Mouse (Mus musculus) fat pad, adult 2 months (tissue): ENCODE measurements around the gene 1700123O20Rik.

Experiments used
- DNase-seq: peaks from one replicate; pipeline ENCODE4 v3.0.0-alpha.2; 2011; ENCODE audit warnings: low read depth, low spot score; ENCODE audit errors: extremely low read depth

Gene 1700123O20Rik

GRCm38 (mm10) chr14:54676290-54676689 is 9.7 kb upstream of the 1700123O20Rik start:
- no peak for DNase-seq

DNA sequence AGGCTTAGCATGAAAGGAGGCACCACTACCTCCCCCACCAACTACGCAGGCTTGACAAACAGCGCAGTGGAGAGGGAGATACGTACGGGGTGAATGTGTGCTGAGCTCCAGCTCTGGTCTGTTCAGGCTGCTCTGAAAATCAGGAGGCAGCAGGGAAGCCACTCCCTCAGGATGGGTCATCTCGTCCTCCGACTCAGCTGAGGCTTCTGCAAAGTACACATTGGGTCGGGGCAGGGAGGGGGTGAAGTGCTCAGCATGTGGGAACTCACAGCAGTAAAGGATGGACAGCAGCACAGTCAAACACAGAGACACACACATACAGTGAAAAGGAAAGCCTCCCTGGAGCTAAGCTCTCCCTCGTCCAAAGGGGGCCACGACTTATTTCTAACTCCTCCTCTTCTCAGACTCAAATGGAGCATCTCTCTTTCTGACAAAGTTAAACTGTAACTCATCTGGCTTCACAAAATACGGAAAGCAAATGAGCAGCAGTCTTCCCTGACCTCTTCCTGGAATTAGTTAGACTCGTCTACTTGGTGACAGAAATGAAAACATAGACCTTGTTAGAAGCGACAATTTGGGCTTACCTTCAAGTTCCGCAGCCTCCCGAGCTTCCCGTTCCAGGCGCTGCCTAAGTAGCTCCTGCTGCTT is 7.2 kb upstream of the 1700123O20Rik start:
- DNase-seq = no peak

DNA sequence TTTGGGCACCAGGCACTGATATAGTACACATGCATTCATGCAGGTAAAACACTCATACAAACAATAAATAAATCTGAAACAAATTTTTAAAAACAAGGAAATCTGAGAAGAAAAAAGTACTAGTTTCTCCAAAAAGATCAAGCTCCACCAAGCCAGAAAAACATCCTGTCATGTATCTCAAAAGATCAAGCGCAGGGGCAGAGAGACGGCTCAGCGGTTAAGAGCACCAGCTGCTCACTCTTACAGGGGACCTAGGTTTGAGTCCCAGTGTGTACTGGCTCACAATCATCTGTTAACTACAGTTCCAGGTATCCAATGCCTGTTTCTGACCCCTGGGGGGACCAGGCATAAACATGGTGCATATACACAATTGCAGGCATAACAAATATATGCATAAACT is 3.6 kb upstream of the 1700123O20Rik start:
- DNase-seq = no peak

DNA sequence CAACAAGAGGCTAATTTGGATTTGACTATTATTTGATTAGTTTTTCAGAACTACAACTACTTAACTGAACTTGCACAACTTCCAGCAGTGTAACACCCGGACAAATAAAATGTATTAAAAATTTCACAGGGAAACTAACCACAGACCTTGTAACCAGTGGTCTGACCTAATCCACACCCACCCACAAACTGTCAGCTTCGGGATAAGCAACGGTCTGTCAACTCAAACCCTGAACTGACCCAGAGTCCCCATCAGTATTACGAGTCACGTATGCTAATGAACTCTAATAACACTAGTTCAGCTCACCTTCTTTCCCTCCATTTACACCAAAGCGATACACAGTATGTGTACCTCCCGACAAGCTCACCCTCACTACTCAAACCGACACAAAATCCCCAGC is 545 bp upstream of the 1700123O20Rik start:
- DNase-seq = no peak

GRCm38 (mm10) chr14:54686522-54687143 is 617 bp downstream of the 1700123O20Rik start, which contains the start of gene Acin1:
Gene Acin1, minus strand, starts transcription at chr14:54686931.
- peak; percentile 82 for DNase-seq

DNA sequence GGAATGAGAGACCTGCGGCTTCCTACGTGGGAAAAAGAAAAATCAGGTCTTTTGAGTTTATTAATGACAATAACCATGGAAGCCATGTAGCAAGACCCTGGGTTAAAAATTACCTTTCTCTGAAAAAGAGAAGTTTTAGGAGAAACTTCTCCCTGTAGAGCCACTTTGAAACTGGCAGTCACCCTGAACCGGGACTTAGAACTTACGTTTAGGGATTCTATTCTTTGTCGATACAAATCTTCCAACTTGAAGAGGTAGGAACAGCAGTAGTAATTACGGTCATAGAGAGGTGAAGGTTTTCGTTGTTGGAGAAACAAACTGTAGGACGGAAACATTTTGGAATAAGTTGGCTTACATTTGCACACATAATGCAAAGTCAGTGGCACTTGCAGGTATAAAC is 1.2 kb downstream of the 1700123O20Rik start:
- DNase-seq = no peak

GRCm38 (mm10) chr14:54695042-54695441 is 9.0 kb downstream of the 1700123O20Rik start:
- no peak for DNase-seq

GRCm38 (mm10) chr14:54696752-54697151 is 10.7 kb downstream of the 1700123O20Rik start:
- DNase-seq = no peak

- no peak for DNase-seq
Measured at GRCm38 (mm10) chr14:54698733-54699132, 12.7 kb downstream of the 1700123O20Rik start, which contains the start of gene Gm29776. Gene Gm29776, minus strand, starts transcription at chr14:54698833.

DNA sequence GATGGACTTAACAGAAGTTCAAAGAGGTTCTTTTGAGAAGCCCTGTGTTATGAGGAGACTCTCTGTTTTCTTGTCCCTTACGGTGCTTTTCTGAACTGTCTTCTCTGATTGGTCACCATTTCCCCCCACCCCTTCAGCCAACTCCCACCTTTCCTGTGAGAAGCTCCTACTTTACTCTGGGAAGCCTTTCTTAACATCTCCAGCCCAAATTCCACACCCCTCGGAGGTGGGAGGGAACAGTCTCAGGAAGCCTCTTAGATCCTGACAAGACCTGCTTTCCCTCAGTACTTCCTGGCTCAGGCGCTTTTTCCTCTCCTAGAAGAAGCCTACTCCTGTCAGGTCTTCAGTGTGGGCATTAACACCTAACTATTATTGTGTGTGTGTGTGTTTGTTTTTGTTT is 13.6 kb downstream of the 1700123O20Rik start:
- DNase-seq = no peak

- DNase-seq = no peak
Measured at GRCm38 (mm10) chr14:54701298-54701697, 15.3 kb downstream of the 1700123O20Rik start.

DNA sequence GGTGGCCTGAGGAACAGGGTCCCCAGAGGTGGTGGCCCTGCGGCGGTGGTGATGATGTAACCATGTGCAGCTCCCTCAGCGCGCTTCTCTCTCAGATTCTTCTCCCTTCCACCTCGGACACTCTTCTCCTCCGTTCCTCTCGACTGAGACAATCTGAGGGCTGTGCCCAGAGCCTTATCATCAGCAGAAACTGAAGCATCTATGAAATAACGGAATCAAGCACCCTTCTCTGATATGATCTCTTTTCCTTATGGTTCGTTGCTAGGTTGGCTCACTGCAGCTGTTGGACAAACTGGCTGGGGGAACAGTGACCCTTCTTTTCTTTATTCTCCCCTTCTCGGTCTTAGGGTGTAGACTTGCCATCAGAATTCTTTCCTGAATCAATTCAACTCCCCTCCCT is 17.2 kb downstream of the 1700123O20Rik start:
- no peak for DNase-seq

GRCm38 (mm10) chr14:54705844-54706243 is 19.8 kb downstream of the 1700123O20Rik start:
- no peak for DNase-seq

DNA sequence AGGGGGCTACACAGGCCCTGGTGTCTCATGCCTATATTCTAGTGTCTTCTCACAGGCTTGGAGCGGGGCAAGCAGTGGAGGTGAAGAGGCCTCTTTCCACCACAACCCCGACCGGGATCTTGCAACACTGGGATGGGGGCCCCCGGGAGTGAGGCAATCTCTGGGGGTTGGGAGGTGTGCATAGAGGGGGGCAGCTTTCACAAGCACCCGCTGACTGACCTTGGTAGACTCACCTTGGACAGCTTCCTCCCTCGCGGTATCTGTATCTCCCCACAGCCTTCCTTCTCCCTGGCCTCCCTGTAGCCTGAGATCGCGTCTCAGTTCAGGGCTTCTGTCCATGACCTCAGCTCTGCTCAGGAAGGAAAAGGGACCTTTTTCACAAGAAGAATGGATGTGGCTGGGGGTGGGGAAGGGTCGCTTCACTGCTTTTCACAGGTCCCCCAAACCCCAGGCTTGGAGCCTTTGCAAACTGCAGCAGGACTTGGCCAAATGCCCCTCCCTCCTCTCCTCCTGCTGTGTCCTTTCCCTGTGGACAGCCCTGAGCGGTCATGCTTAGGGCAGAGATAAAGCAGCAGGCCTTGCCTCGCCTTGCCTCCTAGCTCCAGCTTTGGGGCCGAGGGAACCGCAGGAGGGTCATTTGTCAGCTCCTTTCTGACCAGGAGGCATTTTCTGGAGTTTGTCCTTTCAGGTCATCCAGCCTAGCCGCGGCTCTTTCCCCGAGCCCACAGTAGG is 20.7 kb downstream of the 1700123O20Rik start:
- no peak for DNase-seq

GRCm38 (mm10) chr14:54709054-54709453 is 23.0 kb downstream of the 1700123O20Rik start:
- DNase-seq = no peak

GRCm38 (mm10) chr14:54712074-54712473 is 26.1 kb downstream of the 1700123O20Rik start, which contains the start of gene Cebpe:
Gene Cebpe, minus strand, starts transcription at chr14:54712174.
- DNase-seq = no peak

GRCm38 (mm10) chr14:54712861-54713260 is 26.8 kb downstream of the 1700123O20Rik start:
- DNase-seq = no peak

DNA sequence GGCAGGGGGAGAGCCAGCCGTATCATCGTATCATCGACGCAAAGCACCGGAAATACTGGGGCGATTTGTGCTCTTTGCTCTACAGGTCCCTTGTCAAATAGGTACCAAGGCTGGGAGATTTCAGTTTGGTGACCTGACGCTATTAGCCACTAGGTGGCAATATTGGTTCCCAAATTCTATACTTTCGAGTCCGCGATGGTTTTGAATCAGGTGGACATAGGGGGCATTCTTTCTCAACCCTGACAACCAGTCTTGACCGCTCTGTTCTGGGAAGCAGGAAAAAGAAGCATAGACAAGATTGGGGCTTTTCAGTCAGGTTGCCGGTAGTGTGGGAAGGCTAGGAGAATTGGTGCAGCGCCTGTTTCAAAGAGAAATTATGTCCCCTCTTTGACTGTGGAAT is 28.1 kb downstream of the 1700123O20Rik start:
- DNase-seq = no peak

DNA sequence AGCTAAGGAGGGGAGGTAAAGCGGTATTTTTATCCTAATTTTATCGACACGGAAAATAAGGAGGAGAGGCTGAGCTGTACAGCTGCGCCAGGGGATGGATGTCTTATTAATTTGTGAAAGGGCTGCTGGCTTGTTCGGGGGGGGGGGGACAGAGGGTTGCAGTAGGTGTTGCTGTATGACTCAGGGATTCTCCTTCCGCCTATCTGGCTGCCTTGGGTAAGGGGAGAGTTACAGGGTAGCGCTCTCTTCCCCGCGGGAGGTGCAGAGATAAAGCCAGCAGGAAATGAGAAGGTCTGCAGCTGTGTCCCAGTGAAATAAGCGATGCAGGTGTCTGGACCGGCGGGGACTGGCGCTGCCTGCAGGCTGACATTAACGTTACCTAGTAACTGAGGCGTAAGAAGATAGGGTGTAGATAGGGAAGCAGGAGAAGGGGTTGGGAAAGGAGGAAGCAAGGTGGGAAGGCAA is 28.6 kb downstream of the 1700123O20Rik start:
- DNase-seq = no peak

DNA sequence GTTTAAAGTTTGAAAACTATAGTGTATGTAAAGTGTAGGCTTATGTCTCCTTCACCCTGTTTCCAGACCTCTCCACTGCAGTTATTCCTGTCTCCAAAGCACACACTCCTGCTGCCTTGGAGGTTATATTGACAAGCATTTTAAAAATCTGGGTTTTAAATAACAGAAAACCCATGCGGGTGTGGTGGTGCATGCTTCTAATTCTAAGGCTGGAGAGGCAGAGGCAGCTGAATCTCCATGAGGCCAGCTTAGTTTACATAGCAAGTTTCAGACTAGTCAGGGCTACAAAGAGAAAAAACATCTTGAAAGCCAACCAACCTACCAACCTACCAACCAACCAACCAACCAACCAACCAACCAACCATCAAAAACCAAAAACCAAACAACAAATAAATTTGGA is 29.4 kb downstream of the 1700123O20Rik start:
- DNase-seq = no peak

DNA sequence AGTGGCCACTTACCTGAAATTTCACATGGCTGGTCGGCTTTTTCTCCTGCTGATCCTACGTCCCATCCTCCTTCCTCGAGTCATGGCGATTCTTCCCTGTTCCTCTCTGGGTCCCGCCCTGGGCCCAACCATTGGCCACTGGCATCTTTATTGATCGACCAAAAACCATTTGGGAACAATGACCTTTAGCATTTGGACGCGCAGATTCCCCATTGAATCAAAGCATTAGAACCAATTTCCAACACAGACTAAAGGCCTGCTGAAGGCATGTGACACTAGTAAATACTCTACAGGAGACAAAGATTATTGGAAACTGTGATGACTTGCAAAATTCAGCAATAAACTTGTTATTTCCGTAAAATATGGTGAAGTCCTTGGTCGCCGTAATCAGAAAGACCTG is 34.0 kb downstream of the 1700123O20Rik start:
- no peak for DNase-seq
